Mouse (Mus musculus) bone marrow macrophage, adult 2 months (primary cell): ENCODE data around the gene Sv2c. TPM values are rescaled to one million over a fixed set of nuclear protein-coding genes. Genes with fewer than 3 reads are reported as not detected.
A peak's percentile ranks its signal among the peaks of the same experiment; 100 is the strongest.

ENCODE experiments used
- H3K27ac ChIP-seq: 2 replicates; pipeline ENCODE4 v1.5.1; 2012; ENCODE audit warnings: low read depth, low read length; ENCODE audit not compliant: insufficient read depth
- H3K4me1 ChIP-seq: 2 replicates; pipeline ENCODE4 v1.6.1; 2012; ENCODE audit warnings: low read length; ENCODE audit not compliant: control insufficient read depth, insufficient read depth
- H3K4me3 ChIP-seq: 2 replicates; pipeline ENCODE4 v1.5.1; 2012; ENCODE audit warnings: mild to moderate bottlenecking, low read length, moderate library complexity; ENCODE audit not compliant: insufficient read depth
- CTCF ChIP-seq: IDR thresholded peaks from 2 replicates; pipeline ENCODE4 v1.5.1; 2012; ENCODE audit warnings: low read depth, mild to moderate bottlenecking, low read length, moderate library complexity
- POLR2A ChIP-seq: IDR thresholded peaks from 2 replicates; pipeline ENCODE4 v1.6.1; 2012; ENCODE audit warnings: mild to moderate bottlenecking, low read depth, low read length, borderline replicate concordance
- polyA plus RNA-seq: library from polyadenylated mRNA; stranded (reverse); fragments of >200 nt; gene quantifications from 2 replicates; pipeline ENCODE4 v1.2.4, GENCODE M21; 2012; ENCODE audit not compliant: missing spikeins, insufficient read depth, insufficient read length

Sv2c gene
- polyA plus RNA-seq, 1 experiment = not detected

GRCm38 (mm10) chr13:96073555-96073954 lies 58.8 kb downstream of the Sv2c start:
- no peak overlapping the region for H3K27ac ChIP-seq
- H3K4me1 ChIP-seq = no peaks in the 10 kb centered on the region
- H3K4me3 ChIP-seq = no peak overlapping the region
- no peak for TF ChIP-seq CTCF

GRCm38 (mm10) chr13:96052755-96053154 lies 79.6 kb downstream of the Sv2c start:
- Histone ChIP-seq H3K4me3 (no peak overlapping the region), H3K27ac (no peak overlapping the region), H3K4me1 (no peaks in the 10 kb centered on the region)
- TF ChIP-seq CTCF (no peak), POLR2A (no peak)

- Histone ChIP-seq H3K4me3 (no peak overlapping the region), H3K27ac (no peak overlapping the region), H3K4me1 (no peaks in the 10 kb centered on the region)
- TF ChIP-seq POLR2A (no peak), CTCF (no peak)
Observed at GRCm38 (mm10) chr13:96045396-96045795, 87.0 kb downstream of the Sv2c start.

- Histone ChIP-seq H3K4me3 (no peak overlapping the region), H3K4me1 (no peaks in the 10 kb centered on the region), H3K27ac (no peak overlapping the region)
- TF ChIP-seq POLR2A (no peak), CTCF (no peak)
Observed at GRCm38 (mm10) chr13:96040275-96041042, 91.9 kb downstream of the Sv2c start.

GRCm38 (mm10) chr13:96039536-96039935 lies 92.8 kb downstream of the Sv2c start:
- TF ChIP-seq CTCF = no peak
- TF ChIP-seq POLR2A = no peak

GRCm38 (mm10) chr13:96030368-96031223 lies 101.8 kb downstream of the Sv2c start:
- Histone ChIP-seq H3K4me1 (no peaks in the 10 kb centered on the region), H3K4me3 (no peak overlapping the region), H3K27ac (no peak overlapping the region)
- TF ChIP-seq CTCF = peak; percentile 60
- TF ChIP-seq POLR2A = no peak

More at GRCm38 (mm10) chr13:96039536-96039935, 92.8 kb downstream of the Sv2c start:
- Histone ChIP-seq H3K4me3 (no peak overlapping the region), H3K4me1 (no peaks in the 10 kb centered on the region), H3K27ac (no peak overlapping the region)

- Histone ChIP-seq H3K4me3 (no peak overlapping the region), H3K27ac (no peak overlapping the region)
- TF ChIP-seq POLR2A (no peak), CTCF (no peak)
Observed at GRCm38 (mm10) chr13:96023858-96024257, 108.5 kb downstream of the Sv2c start.

GRCm38 (mm10) chr13:96015516-96015915 lies 116.9 kb downstream of the Sv2c start:
- no peak overlapping the region for H3K4me3 ChIP-seq
- H3K4me1 ChIP-seq = peaks cover 6% of the 10 kb centered on the region; the same call in 1 of the 2 replicates
- no peak overlapping the region for H3K27ac ChIP-seq
- TF ChIP-seq CTCF (no peak), POLR2A (no peak)

More at GRCm38 (mm10) chr13:96023858-96024257, 108.5 kb downstream of the Sv2c start:
- H3K4me1 ChIP-seq = no peaks in the 10 kb centered on the region

- no peak overlapping the region for H3K27ac ChIP-seq
- TF ChIP-seq CTCF = no peak
- no peak for TF ChIP-seq POLR2A
- H3K4me1 ChIP-seq = peaks cover 6% of the 10 kb centered on the region; the same call in 1 of the 2 replicates
- H3K4me3 ChIP-seq = no peak overlapping the region
Observed at GRCm38 (mm10) chr13:96010861-96011511, 121.4 kb downstream of the Sv2c start.

GRCm38 (mm10) chr13:96008975-96009374 lies 123.4 kb downstream of the Sv2c start:
- Histone ChIP-seq H3K27ac (no peak overlapping the region), H3K4me1 (peaks cover 6% of the 10 kb centered on the region; the same call in 1 of the 2 replicates), H3K4me3 (no peak overlapping the region)
- no peak for TF ChIP-seq POLR2A
- TF ChIP-seq CTCF = no peak
